Mouse (Mus musculus) activated CD4-positive, CD25-positive, alpha-beta regulatory T cell, adult 4 months (primary cell): ENCODE data around the gene Otoa. TPM values are rescaled to one million over a fixed set of nuclear protein-coding genes. Genes with fewer than 3 reads are reported as not detected.

Source experiments
- polyA plus RNA-seq, 2 experiments: library from polyadenylated mRNA; unstranded; fragments of 100-300 nt; shearing (Covaris generic); gene quantifications; one replicate each; pipeline ENCODE4 v1.2.1; 2017

Gene Otoa
- polyA plus RNA-seq, 2 experiments from 2014 or later, result not detected

Other genes with a start within 250 kb of the Otoa start
- 1 to 10 TPM; 2.0 to 4.1 TPM for gene Eef2k, start 238.8 kb upstream of the Otoa start, polyA plus RNA-seq
- gene Polr3e, start 163.9 kb upstream of the Otoa start, polyA plus RNA-seq, result 10 to 100 TPM; 10.8 to 12.3 TPM
- gene Cdr2, start 99.3 kb upstream of the Otoa start, polyA plus RNA-seq, result 1 to 10 TPM; 1.0 to 1.3 TPM
- gene Mfsd13b, start 99.1 kb upstream of the Otoa start, polyA plus RNA-seq, result not detected
- 1 to 10 TPM; 8.2 to 8.3 TPM for gene Mettl9, start 47.2 kb upstream of the Otoa start, polyA plus RNA-seq
- gene Igsf6, start 7.1 kb upstream of the Otoa start, polyA plus RNA-seq, result under 1 TPM; 0.15 to 0.85 TPM